Mouse (Mus musculus) CD4-positive, CD25-positive, alpha-beta regulatory T cell, adult 4 months (primary cell): Measurements from ENCODE around the gene Ap4m1. TPM values are rescaled to one million over a fixed set of nuclear protein-coding genes. Genes with fewer than 3 reads are reported as not detected.

Experiments used
- ATAC-seq: one replicate; pipeline ENCODE4 v1.8.0; 2017
- polyA plus RNA-seq, 2 experiments: library from polyadenylated mRNA; unstranded; fragments of 100-300 nt; shearing (Covaris generic); gene quantifications; one replicate each; pipeline ENCODE4 v1.2.1; 2017

The Ap4m1 gene
- polyA plus RNA-seq = 1 to 10 TPM; 5.3 to 6.1 TPM

DNA sequence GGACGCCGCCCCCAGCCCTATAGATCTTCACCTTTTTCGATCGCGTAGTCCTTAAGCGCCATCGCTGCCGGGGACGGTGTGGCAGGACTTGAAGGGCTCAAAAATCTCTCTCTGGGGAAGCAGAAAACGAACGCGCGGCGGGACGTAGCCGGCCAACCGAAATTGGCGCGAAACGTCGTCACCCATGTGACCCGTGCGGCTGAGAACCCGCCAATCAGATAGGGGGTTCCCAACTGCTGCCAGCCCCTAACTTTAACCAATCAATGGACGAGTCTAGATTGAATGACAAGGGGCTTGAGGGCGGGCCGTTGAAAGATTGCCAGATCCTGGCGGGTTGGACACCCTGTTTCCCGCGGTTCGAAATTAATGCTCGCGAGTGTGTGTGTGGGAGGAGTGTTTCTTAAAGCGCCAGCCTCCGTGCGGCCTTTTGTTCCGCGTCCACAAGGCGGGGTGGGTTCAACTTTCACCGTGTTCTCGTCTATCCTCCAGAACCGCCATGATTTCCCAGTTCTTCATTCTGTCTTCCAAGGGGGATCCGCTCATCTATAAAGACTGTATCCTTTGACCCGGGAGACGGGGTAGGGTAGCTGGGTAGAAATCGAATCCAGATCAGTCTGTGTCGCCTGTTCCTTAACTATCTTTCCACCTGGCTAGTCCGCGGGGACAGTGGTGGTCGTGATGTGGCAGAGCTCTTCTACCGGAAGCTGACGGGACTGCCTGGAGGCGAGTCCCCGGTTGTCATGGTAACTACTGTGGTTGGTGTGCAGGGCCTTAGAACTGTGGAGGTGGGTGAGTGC is at the start of gene Ap4m1, which contains the start of gene Mcm7:
Gene Ap4m1 (plus strand): TSS at position 308 of the 797 bp plus-strand sequence.
Gene Mcm7 (minus strand): TSS at position 728 of the 797 bp plus-strand sequence.
- ATAC-seq = peak; percentile 93

DNA sequence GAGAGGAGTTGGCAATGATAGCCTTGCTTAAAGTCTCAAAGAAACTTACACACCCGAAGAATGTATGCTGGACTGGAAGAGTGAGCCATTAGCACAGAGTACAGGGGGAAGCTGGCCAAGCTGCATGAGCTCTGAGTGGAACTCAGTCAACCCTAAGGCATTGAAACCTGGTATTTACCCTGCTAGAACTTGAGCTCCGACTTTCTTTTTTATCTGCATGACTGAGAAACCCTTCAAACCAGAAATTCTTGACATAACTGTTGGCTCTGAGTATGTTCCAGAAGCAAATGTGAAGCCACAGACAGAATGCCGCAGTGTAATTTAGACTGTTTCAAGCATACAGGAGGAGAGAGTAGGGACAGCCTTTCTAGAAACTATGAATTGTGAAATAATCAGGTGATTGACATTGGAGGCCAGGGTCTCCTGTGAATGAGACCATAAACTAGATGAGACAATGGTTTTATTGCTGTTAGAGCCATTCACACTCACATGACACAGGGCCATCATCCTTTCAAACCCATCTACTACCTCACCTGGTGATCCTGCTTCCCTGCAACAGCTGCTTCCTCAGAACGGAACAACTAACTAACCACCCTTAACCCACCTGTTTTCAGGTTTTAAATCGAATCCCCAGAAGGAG is 39.3 kb upstream of the Ap4m1 start:
- ATAC-seq = no peak

GRCm38 (mm10) chr5:138137257-138137656 is 34.5 kb upstream of the Ap4m1 start:
- no peak for ATAC-seq

- peak; percentile 87 for ATAC-seq
Measured at GRCm38 (mm10) chr5:138137935-138138549, 33.8 kb upstream of the Ap4m1 start.

DNA sequence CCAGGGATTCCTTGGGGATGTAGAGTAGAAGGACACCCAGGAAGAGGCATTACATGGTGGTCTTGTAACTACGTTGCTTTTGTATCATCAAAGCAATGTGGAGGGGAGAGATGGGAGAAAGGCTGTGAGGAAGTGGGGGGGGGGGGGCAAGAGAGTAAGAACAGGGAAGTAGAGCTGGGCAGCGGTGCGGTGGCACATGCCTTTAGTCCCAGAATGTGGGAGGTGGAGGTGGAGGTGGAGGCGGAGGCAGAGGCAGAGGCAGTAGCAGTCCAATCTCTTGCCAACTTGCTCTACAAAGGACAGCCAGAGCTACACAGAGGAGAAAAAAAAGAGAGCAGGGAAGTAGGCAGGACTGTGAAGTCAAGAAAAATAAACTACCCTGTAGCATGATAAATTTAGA is 33.2 kb upstream of the Ap4m1 start:
- ATAC-seq = no peak

GRCm38 (mm10) chr5:138154390-138154789 is 17.4 kb upstream of the Ap4m1 start:
- no peak for ATAC-seq

DNA sequence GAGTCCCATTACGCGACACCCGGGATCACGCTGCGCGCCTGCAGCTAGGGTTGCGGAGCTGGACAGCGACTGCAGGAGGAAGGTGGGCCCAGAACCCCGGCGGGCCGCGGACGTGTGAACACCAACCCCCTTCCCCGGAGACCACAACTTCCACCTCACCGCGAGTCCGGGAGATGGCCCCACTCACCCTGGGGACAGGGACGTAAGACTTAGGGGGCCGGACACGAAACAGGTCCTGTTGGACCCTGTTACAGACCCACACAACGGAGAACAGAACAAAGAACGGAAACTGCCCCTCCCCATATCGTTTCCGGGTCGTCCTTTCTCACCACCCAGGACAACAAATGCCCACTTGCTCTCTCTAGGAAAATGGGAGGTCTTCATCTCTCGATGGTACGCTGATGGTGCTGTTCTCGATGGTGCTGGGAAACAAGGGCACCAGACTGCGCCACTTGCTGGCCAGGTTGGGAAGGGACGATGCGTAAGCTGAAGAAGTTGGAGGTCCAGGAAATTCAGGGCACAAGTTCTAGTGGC is 16.3 kb upstream of the Ap4m1 start, which contains the start of gene Zfp113:
Gene Zfp113 (minus strand): TSS at position 302 of the 534 bp plus-strand sequence.
- peak; percentile 98 for ATAC-seq

- ATAC-seq = no peak
Measured at GRCm38 (mm10) chr5:138160224-138160762, 11.5 kb upstream of the Ap4m1 start.

DNA sequence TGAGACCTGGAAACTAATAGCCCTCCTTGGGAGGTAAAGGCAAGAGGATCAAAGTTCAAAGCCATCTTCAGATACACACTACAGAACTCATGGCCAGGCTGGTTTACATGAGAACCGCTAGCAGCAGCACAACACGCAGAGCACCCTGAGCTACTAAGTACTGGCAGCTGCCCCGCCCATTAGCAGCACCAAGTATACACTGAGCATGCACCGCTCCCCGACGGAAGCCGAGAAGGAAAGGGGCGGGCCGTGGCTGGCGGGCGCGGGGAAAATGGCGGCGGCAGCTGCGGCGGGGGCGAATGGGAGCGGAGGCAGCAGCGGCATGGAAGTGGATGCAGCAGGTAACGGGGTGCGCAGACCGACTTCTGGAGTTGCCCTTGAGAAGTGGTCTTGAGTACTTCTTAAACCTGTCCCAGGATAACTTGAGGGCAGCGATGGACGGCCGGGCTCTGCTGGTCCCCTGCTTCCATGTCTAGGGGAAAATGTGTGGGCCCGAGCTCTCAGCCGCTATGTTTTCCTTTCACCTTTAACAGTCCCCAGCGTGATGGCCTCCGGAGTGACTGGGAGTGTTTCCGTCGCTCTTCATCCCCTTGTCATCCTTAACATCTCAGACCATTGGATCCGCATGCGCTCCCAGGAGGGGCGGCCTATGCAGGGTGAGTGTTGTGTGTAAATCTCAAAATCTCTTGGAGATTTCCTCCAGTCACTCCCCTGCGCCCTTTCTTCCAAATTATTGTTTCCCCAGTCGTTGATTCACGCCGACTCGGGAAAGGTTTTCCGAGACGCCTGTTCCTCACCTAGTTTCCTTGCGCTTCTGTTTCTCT is 10.7 kb upstream of the Ap4m1 start, which contains the start of gene Cops6:
Gene Cops6 (plus strand): TSS at position 230 of the 824 bp plus-strand sequence.
- peak; percentile 97 for ATAC-seq

- no peak for ATAC-seq
Measured at GRCm38 (mm10) chr5:138163046-138163445, 8.8 kb upstream of the Ap4m1 start.

GRCm38 (mm10) chr5:138163610-138164009 is 8.2 kb upstream of the Ap4m1 start:
- no peak for ATAC-seq

DNA sequence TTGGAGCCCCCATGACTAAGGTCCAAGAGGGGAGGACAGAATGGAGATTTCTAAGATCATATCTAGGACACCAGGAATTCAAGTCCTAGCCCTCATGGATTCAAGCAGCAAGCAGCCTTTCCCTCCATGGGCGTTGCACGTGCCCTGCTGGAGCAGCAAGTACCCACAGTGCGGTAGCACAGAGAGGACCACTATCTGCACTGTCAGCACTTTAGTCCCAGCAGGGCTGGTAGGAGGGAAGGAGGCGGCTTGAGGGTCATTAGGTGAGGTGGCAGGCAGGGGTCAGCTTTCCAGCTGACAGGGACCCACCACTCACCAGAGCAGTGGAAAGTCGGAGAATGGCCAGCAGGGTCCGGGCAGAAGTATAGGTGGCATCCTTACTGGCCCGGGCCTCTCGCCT is 6.2 kb upstream of the Ap4m1 start:
- no peak for ATAC-seq

- peak; percentile 59 for ATAC-seq
Measured at GRCm38 (mm10) chr5:138170936-138171561, 753 bp upstream of the Ap4m1 start.

GRCm38 (mm10) chr5:138173217-138173616 is 1.4 kb downstream of the Ap4m1 start:
- no peak for ATAC-seq

- ATAC-seq = peak; percentile 76
Measured at GRCm38 (mm10) chr5:138186950-138187638, 15.3 kb downstream of the Ap4m1 start, which contains the start of the genes Taf6 and Cnpy4. TSS of gene Taf6 (minus strand) at chr5:138187451. TSS of gene Cnpy4 (plus strand) at chr5:138187485.

DNA sequence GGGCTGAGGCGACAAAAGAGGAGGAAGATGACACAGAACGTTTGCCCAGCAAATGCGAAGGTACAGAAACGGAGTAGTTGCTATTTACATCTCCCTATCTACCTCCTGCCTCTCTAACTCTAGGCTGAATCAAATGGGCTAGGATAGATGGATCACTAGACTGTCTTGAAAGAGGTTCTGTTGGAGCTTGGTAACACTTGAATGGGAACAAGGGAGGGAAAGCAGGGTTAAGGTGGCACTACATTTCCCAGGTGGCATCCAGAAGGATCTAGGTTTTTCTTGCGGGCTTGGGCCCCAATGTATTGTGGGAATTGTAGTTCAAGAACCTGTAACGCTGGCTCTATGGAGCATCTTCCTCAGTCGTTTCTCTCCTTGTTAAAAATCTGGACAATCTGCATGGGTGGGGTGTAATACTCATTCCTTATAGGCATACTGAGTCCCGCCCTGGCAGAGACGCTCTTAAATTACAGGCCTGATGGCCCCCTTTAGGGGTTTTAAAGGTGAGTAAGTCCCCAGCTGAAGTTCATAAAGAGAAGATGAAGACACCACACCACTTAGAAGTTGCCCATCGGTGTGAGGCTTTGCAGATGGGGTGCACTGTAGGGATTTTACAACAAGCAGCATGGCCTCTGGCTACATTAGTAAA is 16.0 kb downstream of the Ap4m1 start:
- peak; percentile 86 for ATAC-seq

DNA sequence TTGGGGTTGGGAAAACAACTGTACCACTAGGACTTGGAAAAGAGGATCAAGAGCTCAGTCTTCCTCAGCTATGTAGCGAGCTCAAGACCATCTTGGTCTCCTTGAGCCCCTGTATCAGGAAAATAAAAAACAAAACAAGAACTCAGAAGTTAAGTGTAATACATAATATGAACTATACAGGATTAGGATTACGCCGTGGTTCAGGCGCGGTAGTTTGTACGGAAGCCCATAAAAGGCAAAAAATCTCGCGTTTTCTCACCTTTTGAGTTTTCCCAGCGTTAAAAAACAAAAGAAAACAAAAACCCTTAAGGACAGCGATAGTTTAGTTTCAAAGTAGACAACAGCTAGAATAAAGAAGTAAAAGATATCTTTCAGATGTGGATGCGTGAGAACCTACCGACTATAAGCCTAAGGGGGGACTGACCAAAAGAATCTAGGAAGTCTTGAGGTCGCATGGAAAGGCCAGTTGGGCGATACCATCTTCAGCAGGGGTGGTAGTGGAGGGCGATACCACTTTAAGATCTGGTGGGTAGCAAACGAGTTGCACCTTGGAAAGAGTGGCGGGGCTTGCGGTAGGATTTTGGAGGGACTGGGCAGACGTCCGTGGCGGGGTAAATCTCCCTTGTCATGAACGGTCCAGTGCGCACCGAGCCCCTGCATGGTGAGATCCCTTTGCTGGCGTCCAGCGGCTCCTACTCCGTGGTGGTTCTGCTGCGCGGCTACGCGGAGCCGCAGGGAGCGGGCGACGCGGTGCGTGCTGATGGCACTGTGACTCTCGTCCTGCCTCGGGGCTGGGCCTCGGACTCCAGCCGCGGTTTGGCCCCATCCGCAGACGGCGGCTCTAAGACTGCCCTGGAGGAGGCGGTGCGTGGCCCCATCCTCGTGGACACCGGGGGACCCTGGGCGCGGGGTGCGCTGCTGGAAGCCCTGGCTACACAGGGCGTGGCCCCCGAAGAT is 22.2 kb downstream of the Ap4m1 start, which contains the start of gene Mblac1:
Gene Mblac1 (plus strand): TSS at position 544 of the 957 bp plus-strand sequence.
- peak; percentile 70 for ATAC-seq

DNA sequence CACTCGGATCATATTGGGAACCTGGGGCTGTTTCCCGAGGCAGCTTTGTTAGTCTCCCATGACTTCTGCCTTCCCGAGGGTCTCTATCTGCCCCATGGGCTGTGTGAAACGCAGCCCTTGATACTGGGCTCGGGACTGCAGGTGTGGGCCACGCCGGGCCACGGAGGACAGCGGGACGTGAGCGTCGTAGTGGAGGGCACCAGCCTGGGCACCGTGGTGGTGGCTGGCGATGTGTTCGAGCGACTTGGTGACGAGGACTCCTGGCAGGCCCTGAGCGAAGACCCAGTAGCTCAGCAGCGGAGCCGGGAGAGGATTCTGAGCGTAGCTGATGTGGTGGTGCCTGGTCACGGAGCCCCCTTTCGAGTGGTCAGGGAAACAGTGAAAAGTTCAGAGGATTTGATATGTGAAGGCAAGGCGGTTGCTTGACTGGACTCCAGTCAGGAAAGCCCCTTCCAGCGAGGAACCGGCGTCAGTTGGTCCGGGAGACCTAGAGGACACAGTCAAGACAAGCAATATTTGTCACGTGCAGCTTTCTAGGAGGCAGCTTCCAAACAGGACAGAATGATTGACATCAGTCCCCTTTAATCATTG is 23.0 kb downstream of the Ap4m1 start:
- peak; percentile 19 for ATAC-seq
